Mouse (Mus musculus): ENCODE data around the gene Tmem221. TPM values are rescaled to one million over a fixed set of nuclear protein-coding genes. Genes with fewer than 3 reads are reported as not detected.

Gene Tmem221
- total and polyA plus RNA-seq, 3 experiments = 1.7 to 5.1 TPM; not detected in 1

DNA sequence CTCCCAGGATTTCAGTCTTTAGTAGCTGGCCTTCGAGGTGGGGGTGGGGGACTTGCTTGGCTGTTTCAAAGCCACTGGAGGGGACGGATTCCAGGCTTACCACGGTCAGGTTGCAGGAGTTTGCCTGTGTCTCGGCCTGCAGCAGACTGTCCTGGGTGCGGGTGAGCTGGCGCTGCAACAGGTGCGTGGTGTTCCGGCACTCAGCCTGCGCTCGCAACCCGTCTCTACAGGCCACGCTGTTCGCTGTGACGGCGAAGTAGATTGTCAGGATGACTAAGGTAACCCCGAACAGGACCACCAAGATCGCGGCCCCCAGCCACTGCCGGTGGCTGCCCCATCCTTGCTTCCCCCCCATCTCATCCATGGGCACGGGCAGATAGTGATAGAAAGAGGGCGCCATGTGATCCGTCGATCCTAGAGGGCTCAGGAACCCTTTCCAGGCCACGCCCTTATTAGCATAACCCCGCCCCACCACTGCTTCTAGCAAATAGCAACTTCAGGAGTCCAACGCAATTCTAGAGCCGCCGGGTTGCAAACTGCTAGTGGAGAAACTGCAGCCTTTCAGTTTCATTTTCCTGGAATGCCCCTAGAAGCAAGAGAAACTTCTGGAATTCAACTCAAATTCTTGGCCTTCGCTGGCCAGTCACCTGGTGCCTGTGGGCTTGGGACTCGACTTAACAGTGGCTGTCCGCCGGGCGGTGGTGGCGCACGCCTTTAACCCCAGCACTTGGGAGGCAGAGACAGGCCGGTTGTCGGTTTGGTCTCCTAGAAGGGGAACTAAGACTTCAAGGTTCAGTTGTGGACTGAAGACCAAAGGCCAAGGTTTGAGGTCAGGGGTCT lies 21.4 kb downstream of the Tmem221 start, which contains the start of gene Bst2 (continued):
- TF ChIP-seq CTCF (IDR thresholded peaks at IDR 0.05 in 2 of 3, conservative IDR thresholded peaks at IDR 0.05 in 1 of 3; ENCODE audit: control insufficient read depth in 1 of 3, insufficient read depth in 1 of 3, low read depth in 2 of 3, low read length in 3 of 3, poor library complexity in 1 of 3, severe bottlenecking in 1 of 3) = peak in 2 of 3 experiments; percentile 7 to 16; a peak in 1 of 6 replicates
- peak; percentile 76; the same call in 1 of the 2 replicates for TF ChIP-seq POLR2AphosphoS2 (IDR thresholded peaks at IDR 0.05; ENCODE audit: low read length)
- 0 out of 4 replicates have a peak, but pooled peaks of 1 of the 2 experiments have one; percentile 24 for TF ChIP-seq USF2 (IDR thresholded peaks at IDR 0.05; ENCODE audit: borderline replicate concordance in 1 of 2, insufficient read depth in 1 of 2, low read depth in 1 of 2, low read length in 2 of 2)
- peak; percentile 77; the same call in 1 of the 2 replicates for TF ChIP-seq SIN3A (IDR thresholded peaks at IDR 0.05; ENCODE audit: low read length)
- TF ChIP-seq CHD1 (IDR thresholded peaks at IDR 0.05; ENCODE audit: low read depth, low read length) = no peak
- TF ChIP-seq ZNF384 (IDR thresholded peaks at IDR 0.05; ENCODE audit: low read depth, low read length) = no peak
- 0 out of 2 replicates have a peak, but pooled peaks have one; percentile 45 for TF ChIP-seq ELF1 (IDR thresholded peaks at IDR 0.05; ENCODE audit: low read depth, low read length)
- TF ChIP-seq TAL1 (IDR thresholded peaks at IDR 0.05; ENCODE audit: low read length) = no peak

DNA sequence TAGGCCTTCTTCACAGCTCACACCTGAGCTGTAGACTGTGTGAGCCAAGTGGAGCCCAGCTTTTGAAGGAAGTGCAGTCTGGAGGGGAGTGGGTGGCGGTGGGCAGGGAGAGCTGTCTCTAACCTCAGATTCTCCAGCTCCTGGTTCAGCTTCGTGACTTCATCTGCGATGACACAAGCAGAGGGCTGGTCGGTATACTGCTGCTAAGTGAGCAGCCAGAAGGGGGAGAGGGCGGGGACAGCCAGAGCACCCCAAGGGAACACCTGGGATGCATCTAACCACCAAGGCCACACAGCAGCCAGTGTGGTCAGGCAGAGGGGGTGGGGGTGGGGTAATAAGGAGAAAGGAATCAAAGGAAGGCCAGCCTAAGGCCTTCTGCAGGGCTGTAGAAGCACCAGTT lies 23.0 kb downstream of the Tmem221 start:
- Histone ChIP-seq H3K4me1 (ENCODE audit: control insufficient read depth in 1 of 2, insufficient read depth in 2 of 2, low read length in 2 of 2) (peaks cover 0 to 8% of the 10 kb centered on the region in 2 experiments; a peak in 2 of 4 replicates), H3K36me3 (ENCODE audit: control insufficient read depth in 1 of 2, insufficient read depth in 2 of 2, low read length in 2 of 2) (peaks cover 0 to 3% of the 10 kb centered on the region in 2 experiments; a peak in 1 of 4 replicates), H3K9me3 (replicated peaks; ENCODE audit: insufficient read depth, low read length) (no peaks in the 10 kb centered on the region), H3K9ac (ENCODE audit: control insufficient read depth, low read depth, low read length, poor library complexity, severe bottlenecking) (no peak overlapping the region), H3K27ac (ENCODE audit: control insufficient read depth, low read depth, low read length) (no peak overlapping the region), H3K79me2 (ENCODE audit: control insufficient read depth, insufficient read depth, low read length, poor library complexity) (peaks cover 1% of the 10 kb centered on the region), H3K27me3 (ENCODE audit: control insufficient read depth in 1 of 2, insufficient read depth in 2 of 2, low read length in 2 of 2) (no peaks in the 10 kb centered on the region), H3K4me3 (ENCODE audit: control insufficient read depth in 1 of 2, insufficient read depth in 1 of 2, low read depth in 2 of 2, low read length in 2 of 2) (no peak overlapping the region)
- TF ChIP-seq MAZ (IDR thresholded peaks at IDR 0.05; ENCODE audit: low read depth, low read length) (no peak), RAD21 (IDR thresholded peaks at IDR 0.05; ENCODE audit: low read depth, low read length) (no peak), MYB (IDR thresholded peaks at IDR 0.05; ENCODE audit: low read depth, low read length) (no peak), POLR2A (IDR thresholded peaks at IDR 0.05; ENCODE audit: control insufficient read depth in 1 of 2, insufficient read depth in 1 of 2, low read depth in 1 of 2, low read length in 2 of 2, poor library complexity in 1 of 2) (no peak), E2F4 (IDR thresholded peaks at IDR 0.05; ENCODE audit: borderline replicate concordance, low read depth, low read length) (no peak), HCFC1 (IDR thresholded peaks at IDR 0.05; ENCODE audit: low read depth, low read length) (no peak), GATA1 (IDR thresholded peaks at IDR 0.05; ENCODE audit: low read depth, low read length) (no peak), SMC3 (IDR thresholded peaks at IDR 0.05; ENCODE audit: low read depth, low read length) (no peak), ZMIZ1 (IDR thresholded peaks at IDR 0.05; ENCODE audit: low read depth, low read length) (no peak), POLR2AphosphoS2 (IDR thresholded peaks at IDR 0.05; ENCODE audit: low read length) (no peak), RCOR1 (IDR thresholded peaks at IDR 0.05; ENCODE audit: low read depth, low read length) (no peak), POLR2AphosphoS5 (IDR thresholded peaks at IDR 0.05; ENCODE audit: borderline replicate concordance, low read depth, low read length) (no peak), NRF1 (IDR thresholded peaks at IDR 0.05; ENCODE audit: insufficient read depth, low read depth, low read length, poor library complexity, severe bottlenecking) (no peak), TAL1 (IDR thresholded peaks at IDR 0.05; ENCODE audit: low read length) (no peak), ETS1 (IDR thresholded peaks at IDR 0.05; ENCODE audit: low read depth, low read length) (no peak), USF2 (IDR thresholded peaks at IDR 0.05; ENCODE audit: borderline replicate concordance in 1 of 2, insufficient read depth in 1 of 2, low read depth in 1 of 2, low read length in 2 of 2) (no peak), EP300 (IDR thresholded peaks at IDR 0.05; ENCODE audit: low read depth in 1 of 2, low read length in 2 of 2) (no peak), SIN3A (IDR thresholded peaks at IDR 0.05; ENCODE audit: low read length) (no peak)
- DNase-seq (ENCODE audit: low read depth, low spot score) = no peak
